Mouse (Mus musculus): Measurements from ENCODE around the gene Pgm5.

Gene Pgm5

GRCm38 (mm10) chr19:24865436-24865835 is 3.8 kb upstream of the Pgm5 start:
- no peak for DNase-seq

GRCm38 (mm10) chr19:24861276-24861611 is 411 bp downstream of the Pgm5 start:
- no peak for DNase-seq

GRCm38 (mm10) chr19:24851456-24852315 is 10.0 kb downstream of the Pgm5 start:
- no peak for DNase-seq

- no peak for DNase-seq
Observed at GRCm38 (mm10) chr19:24848844-24849243, 12.8 kb downstream of the Pgm5 start.

GRCm38 (mm10) chr19:24848345-24848744 is 13.3 kb downstream of the Pgm5 start:
- no peak for DNase-seq

- DNase-seq = no peak
Observed at GRCm38 (mm10) chr19:24845007-24845546, 16.6 kb downstream of the Pgm5 start.

- DNase-seq = no peak
Observed at GRCm38 (mm10) chr19:24842080-24842479, 19.6 kb downstream of the Pgm5 start.

GRCm38 (mm10) chr19:24824517-24824916 is 37.1 kb downstream of the Pgm5 start:
- no peak for DNase-seq

GRCm38 (mm10) chr19:24815661-24816221 is 45.9 kb downstream of the Pgm5 start:
- no peak for DNase-seq

- DNase-seq = no peak
Observed at GRCm38 (mm10) chr19:24812861-24813293, 48.8 kb downstream of the Pgm5 start.

- no peak for DNase-seq
Observed at GRCm38 (mm10) chr19:24812106-24812810, 49.4 kb downstream of the Pgm5 start.

- no peak for DNase-seq
Observed at GRCm38 (mm10) chr19:24811451-24811850, 50.2 kb downstream of the Pgm5 start.

GRCm38 (mm10) chr19:24806013-24806412 is 55.6 kb downstream of the Pgm5 start:
- no peak for DNase-seq

GRCm38 (mm10) chr19:24797606-24798005 is 64.0 kb downstream of the Pgm5 start:
- DNase-seq = no peak

GRCm38 (mm10) chr19:24794350-24794749 is 67.3 kb downstream of the Pgm5 start:
- DNase-seq = no peak

GRCm38 (mm10) chr19:24793545-24794139 is 68.0 kb downstream of the Pgm5 start:
- no peak for DNase-seq

GRCm38 (mm10) chr19:24792876-24793275 is 68.8 kb downstream of the Pgm5 start:
- no peak for DNase-seq

- no peak for DNase-seq
Observed at GRCm38 (mm10) chr19:24785898-24786297, 75.8 kb downstream of the Pgm5 start.

- no peak for DNase-seq
Observed at GRCm38 (mm10) chr19:24785056-24785675, 76.5 kb downstream of the Pgm5 start.

- DNase-seq = no peak
Observed at GRCm38 (mm10) chr19:24783736-24784135, 77.9 kb downstream of the Pgm5 start.

- DNase-seq = no peak
Observed at GRCm38 (mm10) chr19:24779996-24780395, 81.7 kb downstream of the Pgm5 start.

- no peak for DNase-seq
Observed at GRCm38 (mm10) chr19:24770345-24770744, 91.3 kb downstream of the Pgm5 start.

GRCm38 (mm10) chr19:24767401-24767800 is 94.3 kb downstream of the Pgm5 start:
- DNase-seq = no peak

Data from thymus, postnatal 36 days (tissue).